Mouse (Mus musculus) forelimb bud, embryonic 11.5 days (tissue): ENCODE results near the gene Iars.
"Not testable (repeated sequence)": the region's sequence is repeated elsewhere in the genome, so short reads cannot be mapped to it uniquely, and the experiment has no call there.

ENCODE experiments used
- DNase-seq: peaks from one replicate; pipeline ENCODE4 v3.0.0-alpha.2; 2012; ENCODE audit warnings: low read depth, low spot score

The Iars gene

DNA sequence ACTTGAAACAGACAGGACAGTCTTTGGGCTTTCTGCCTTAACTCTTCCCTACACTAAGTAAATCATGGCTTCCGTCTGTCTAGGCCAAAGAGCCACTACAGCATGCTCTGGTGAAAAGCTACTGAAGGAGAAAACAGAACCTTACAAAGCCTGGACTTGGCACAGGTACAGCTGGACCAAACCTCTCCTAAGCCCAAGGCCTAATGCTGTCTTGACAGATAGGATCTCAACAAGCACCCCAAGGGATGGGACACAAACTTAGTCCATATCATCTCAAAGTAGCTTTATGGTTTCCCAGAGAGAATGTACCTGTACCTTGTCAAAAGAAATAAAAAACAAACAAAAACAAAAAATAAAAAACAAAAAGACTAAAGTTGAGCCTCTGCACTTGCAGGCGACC lies 54.5 kb downstream of the Iars start:
- no peak for DNase-seq

DNA sequence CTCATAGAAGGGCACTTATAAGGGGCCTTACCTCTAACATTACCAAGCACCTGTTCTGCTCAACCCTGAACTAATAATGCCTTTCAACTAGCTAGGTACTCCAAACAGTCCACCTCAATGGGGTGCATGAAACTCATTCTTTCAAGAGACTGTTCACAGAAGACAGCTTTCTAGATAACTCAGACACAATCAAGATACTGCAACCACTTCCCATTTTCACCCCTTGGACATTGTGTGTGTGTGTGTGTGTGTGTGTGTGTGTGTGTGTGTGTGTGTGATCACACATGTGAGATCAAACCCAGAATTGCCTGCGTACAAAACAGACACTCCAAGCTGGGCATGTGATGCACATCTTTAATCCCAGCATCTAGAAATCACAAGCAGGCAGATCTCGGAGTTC lies 56.1 kb downstream of the Iars start:
- DNase-seq = no peak

DNA sequence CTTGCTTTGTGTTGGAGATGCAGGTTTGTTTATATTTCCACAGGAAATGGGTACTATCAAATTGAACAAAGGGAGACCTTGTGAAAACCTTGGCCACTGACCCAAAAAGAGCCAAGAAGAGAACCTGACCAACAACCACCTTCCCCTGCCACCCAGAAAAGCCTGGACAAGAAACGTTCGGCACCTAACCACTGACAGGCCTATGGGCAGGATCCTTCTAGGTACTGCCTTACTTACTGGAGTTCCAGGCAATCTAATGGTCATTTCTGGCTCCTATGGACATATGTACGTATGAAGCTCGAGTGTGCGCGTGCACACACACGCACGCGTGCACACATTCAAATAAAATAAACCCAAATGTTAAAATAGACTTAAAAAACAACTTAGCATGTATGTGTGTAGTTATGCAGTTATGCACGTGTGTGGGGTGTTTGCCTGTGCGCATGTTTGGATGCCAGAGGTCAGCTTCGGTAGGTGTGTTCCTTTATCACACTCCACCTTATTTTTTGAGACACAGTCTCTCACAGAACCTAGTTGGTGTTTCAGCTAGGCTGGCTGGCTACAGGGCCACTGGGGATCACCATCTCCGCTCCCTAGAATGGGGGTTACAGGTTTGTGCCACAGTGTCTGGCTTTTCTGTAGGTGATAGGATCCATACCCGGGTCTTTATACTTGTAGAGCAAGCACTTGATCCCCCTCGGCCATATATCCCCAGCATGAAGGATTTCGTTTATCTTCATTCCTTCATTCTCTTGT lies 59.6 kb downstream of the Iars start:
- DNase-seq = no peak

DNA sequence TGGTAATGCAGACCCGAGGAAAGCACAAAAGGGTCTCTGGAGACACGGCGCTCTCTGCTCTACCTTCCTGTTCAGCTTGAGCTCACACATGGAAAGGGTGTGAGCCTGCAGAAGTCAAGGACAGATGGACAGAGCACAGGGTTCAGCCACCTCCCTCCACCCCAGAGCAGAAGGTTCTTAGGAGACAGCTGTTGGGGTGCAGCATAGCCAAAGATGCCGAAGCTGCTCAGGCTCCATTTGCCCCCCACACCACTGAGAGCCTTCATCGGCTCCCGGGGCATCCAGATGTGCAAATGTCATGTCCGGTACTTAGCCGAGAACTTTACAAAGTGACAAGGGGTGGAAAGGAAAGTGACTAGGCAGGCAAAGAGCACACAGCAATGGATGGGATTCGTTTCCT lies 74.7 kb downstream of the Iars start:
- DNase-seq = no peak

DNA sequence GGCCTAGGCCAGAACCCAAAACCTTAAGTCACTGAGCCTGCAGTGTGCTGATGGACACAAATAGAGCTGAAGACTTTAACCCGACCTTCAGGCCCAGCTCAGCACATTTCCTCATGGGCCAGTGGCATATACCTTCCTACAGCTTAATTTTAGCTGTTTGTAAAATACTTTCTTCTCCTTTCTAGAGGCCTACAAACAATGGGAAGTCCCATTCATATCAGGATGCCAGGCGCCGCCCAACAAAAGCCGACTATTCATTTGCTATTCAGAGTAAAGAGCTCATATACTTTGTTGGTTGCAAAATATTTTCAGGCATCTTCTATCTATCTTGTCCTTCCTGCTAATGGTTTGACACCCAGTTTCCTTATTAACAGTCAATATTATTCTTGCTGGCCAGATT lies 76.1 kb downstream of the Iars start:
- no peak for DNase-seq

DNA sequence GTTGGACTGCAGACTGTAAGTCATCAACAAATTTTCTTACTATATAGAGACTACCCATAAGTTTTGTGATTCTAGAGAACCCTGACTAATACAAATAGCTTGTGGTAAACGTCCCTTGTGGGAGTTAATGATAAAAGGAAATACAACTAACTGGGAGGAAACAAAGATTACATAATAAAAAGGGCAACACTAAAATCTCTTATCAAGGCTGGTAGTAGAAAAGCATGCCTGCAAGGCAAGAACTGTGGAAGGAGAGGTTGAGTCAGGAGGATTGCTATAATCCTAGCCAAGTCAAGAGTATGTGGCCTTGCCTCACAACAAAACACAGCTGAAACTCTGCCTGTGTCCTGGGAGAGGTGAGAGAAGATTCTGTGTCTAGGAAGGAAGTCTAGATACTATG lies 78.8 kb downstream of the Iars start:
- no peak for DNase-seq

DNA sequence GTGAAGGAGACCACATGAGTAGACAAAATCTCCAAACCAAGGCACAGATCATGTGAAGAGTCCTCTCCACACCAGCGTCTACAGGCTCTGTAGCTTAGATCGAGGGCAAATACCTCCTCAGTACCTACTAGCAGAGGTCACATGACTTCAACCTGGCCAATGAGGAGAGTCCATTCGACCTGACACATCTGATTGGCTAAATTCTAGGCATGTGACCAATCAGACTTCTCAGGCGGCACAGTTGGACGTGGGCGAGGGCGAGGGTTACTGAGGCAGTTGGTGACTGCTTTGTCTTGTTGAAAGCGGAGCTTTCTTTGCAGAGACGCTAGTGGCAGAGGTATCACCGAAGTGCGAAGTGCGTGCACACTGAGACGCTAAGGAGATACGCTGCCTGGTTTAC lies 80.3 kb downstream of the Iars start:
- no peak for DNase-seq

DNA sequence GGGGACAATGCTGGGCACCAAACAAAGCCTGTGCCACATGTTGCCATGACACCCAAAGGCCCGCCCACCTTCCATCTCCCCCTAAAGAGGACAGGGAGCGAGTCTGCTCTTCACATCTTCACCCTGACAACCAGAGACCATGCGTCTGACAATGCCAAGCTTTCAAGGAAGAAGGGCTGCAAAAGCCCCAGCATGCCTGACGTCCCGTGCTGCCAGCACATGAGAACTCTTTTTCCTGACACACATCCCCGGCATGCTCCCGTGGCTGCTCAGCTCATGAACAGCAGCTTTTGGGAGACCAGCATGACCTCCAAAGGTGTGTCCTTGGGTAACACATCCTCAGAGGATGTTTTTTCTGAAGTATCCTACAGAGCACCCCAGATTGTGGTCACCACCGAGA lies 83.4 kb downstream of the Iars start:
- DNase-seq = no peak

DNA sequence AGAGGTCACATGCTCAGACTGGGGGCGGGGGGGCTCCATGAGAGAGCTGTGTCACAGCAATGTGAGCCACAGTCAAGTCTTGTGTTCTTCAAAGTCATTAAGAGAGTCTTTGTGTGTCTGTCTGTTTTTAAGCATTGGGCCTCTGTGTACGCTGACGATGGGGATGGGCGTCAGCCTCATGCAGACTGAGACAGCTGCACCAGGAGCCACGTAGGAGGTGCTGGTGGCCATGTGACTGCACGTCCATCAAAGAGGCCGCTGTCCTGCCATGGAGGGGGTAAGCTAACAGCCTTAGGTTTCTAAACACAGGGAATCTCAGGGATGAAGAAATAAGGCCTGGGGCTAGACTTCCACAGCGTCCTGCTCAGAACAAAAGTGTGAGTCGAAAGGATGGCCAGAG lies 84.4 kb downstream of the Iars start:
- no peak for DNase-seq

DNA sequence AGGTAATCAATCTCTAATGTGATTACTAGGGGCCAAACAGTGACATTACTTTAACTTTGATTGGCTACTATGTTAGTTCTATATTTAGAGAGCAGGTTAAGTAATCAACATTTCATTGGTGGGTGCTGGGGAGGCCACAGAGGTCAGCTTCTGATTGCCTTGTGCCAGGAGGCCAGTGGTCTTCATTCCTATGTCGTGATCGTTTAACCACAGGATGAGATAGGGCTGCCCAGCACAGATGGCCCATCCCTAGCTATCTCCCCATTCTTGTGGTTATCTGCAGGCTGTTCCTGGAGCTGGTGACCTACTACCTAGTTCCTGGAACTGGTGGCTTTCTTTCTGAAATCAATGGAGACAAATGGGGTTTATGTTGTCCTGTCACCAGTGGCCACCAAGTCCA lies 86.1 kb downstream of the Iars start:
- DNase-seq = no peak

DNA sequence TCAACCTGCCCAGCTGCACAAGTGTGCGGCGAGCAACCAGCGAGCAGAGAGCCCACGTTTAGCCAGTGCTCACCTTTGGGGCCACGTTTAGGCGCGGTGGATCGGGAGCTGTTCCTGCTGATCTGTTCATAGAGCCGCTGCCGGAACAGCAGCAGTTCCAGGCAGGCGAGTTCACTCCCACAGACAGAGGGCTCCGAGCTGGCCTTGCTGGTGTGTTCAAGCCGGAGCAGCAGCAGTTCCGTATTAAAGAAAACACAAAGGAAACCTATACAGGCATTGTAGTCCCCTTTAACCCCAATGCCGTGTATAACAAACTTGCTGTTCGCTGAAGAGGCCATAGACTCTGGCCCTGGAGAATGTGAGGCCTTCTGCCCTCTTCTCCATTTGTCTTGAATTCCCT lies 87.2 kb downstream of the Iars start:
- no peak for DNase-seq

DNA sequence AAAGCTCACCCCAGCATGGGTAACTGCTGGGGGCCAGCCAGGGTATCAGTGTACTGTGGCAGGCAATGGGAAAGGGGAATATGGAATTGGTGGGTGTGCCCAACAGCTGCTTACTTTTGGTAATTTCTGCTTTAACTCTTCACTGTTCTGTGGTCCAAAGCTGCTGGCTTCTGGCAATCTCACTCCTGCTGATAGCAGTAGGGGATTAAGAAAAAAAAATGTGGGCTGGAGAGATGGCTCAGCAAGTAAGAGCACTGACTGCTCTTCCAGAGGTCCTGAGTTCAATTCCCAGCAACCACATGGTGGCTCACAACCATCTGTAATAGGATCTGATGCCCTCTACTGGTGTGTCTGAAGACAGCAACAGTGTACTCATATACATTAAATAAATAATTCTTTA lies 89.6 kb downstream of the Iars start:
- not testable (repeated sequence) for DNase-seq
